Mouse (Mus musculus) cortical plate, adult 2 months (tissue): Measurements from ENCODE around the gene Spata9.
A peak's percentile ranks its signal among the peaks of the same experiment; 100 is the strongest.

Experiments used
- CTCF ChIP-seq: fragments of 200-500 bp; IDR thresholded peaks from 2 replicates; pipeline ENCODE4 v1.5.1; 2011; ENCODE audit warnings: mild to moderate bottlenecking, control low read depth, low read length; ENCODE audit not compliant: insufficient read depth; ENCODE audit errors: extremely low read depth
- POLR2A ChIP-seq: fragments of 200-500 bp; IDR thresholded peaks from 2 replicates; pipeline ENCODE4 v1.6.1; 2011; ENCODE audit warnings: mild to moderate bottlenecking, low read length, control low read depth; ENCODE audit not compliant: insufficient read depth; ENCODE audit errors: extremely low read depth

GRCm38 (mm10) chr13:75981901-75982300 lies 15.0 kb downstream of the Spata9 start:
- 0 out of 2 replicates have a peak, but pooled peaks have one; percentile 7 for TF ChIP-seq CTCF
- TF ChIP-seq POLR2A, result no peak
